Comparison of ENCODE assay signal across 20 mouse cellular contexts in the genomic region with DNA sequence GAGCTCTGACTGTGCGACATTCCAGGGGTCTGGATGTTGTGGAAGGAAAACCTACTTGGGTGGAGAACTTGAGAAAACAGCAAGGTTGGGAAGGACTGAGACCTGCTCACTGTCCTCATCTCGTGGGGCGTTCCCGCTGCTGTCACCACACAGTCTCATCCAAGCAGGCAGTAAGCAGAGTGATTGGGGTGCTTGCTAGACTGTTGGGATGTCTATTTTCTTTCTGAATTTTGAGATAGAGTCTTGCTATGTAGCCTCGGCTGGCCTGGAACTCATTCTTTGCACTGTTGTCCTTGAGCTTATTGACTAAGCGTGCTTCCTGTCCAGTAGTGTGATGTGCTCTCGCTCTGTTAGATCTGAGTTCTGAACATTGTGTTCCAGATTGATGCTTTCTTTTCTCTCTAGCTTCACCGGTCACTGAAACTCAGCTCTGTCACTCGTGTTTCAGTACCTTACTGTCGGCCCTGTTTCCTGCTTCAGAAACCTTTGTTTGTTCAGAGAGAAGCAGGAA. TPM values are rescaled to one million over a fixed set of nuclear protein-coding genes. Genes with fewer than 3 reads are reported as not detected.
DNase-seq lines count a peak whose midpoint lies in the region; ATAC-seq and TF ChIP-seq lines count a peak whose summit lies in the region.
"Had no signal": no experiment of that assay in that cellular context is flagged by ENCODE, and none has a peak within 500 bp of the region (broad histone marks: within the 10 kb centered on the region; RNA-seq: fewer than 3 reads in every experiment).

No protein-coding gene starts in this region.

- 83% methylated on average over 10 of the region's 10 CpGs for WGBS in heart, embryonic 10.5 days
- 87% methylated on average over 10 of the region's 10 CpGs for WGBS in neural tube, embryonic 15.5 days
- WGBS in liver, postnatal 0 days (ENCODE audit: insufficient replicate concordance): 71% methylated on average over 10 of the region's 10 CpGs

- TF ChIP-seq EP300 in liver, postnatal 0 days (IDR thresholded peaks at IDR 0.05; ENCODE audit: low read depth): 0 out of 2 replicates have a peak, but pooled peaks have one; percentile 12

- no peak overlapping the region for H3K27ac ChIP-seq in heart, embryonic 10.5 days
- peak overlapping the region; percentile 44 for H3K27ac ChIP-seq in layer of hippocampus, adult 2 months
- H3K27ac ChIP-seq in neural tube, embryonic 15.5 days (replicated peaks): 0 out of 2 replicates have a peak overlapping the region, but pooled peaks have one; percentile 33
- peak overlapping the region; percentile 81 for H3K27ac ChIP-seq in liver, postnatal 0 days (ENCODE audit: low read depth)
- H3K27ac ChIP-seq: midbrain, embryonic 13.5 days; neural tube, embryonic 12.5 days had no signal

- TF ChIP-seq CTCF in layer of hippocampus, adult 2 months (conservative IDR thresholded peaks at IDR 0.05): no peak
- TF ChIP-seq CTCF in liver, postnatal 0 days (IDR thresholded peaks at IDR 0.05; ENCODE audit: low read depth): no peak

- no peaks in the 10 kb centered on the region for H3K27me3 ChIP-seq in heart, embryonic 10.5 days (ENCODE audit: insufficient read depth, poor library complexity, severe bottlenecking)
- no peaks in the 10 kb centered on the region for H3K27me3 ChIP-seq in neural tube, embryonic 15.5 days (replicated peaks)
- H3K27me3 ChIP-seq in liver, postnatal 0 days (ENCODE audit: insufficient read depth, low read length): no peaks in the 10 kb centered on the region
- H3K27me3 ChIP-seq: hindbrain, embryonic 13.5 days; midbrain, embryonic 13.5 days; neural tube, embryonic 12.5 days had no signal

- no peak overlapping the region for H3K4me2 ChIP-seq in neural tube, embryonic 15.5 days
- H3K4me2 ChIP-seq in liver, postnatal 0 days (ENCODE audit: low read depth, low read length): no peak overlapping the region
- H3K4me2 ChIP-seq: hindbrain, embryonic 13.5 days; midbrain, embryonic 13.5 days; neural tube, embryonic 12.5 days had no signal

- no peak overlapping the region for H3K9ac ChIP-seq in neural tube, embryonic 15.5 days (replicated peaks)
- H3K9ac ChIP-seq in liver, postnatal 0 days (replicated peaks): no peak overlapping the region; the same call in 1 of the 2 replicates
- H3K9ac ChIP-seq: forebrain, postnatal 0 days; hindbrain, embryonic 13.5 days; midbrain, embryonic 13.5 days; neural tube, embryonic 12.5 days had no signal

- no peak for ATAC-seq in neural tube, embryonic 15.5 days (ENCODE audit: low FRiP score)
- peak; percentile 75 for ATAC-seq in liver, postnatal 0 days
- ATAC-seq: forebrain, postnatal 0 days; intestine, postnatal 0 days; midbrain, embryonic 13.5 days had no signal

- no peak overlapping the region for H3K4me3 ChIP-seq in heart, embryonic 10.5 days
- no peak overlapping the region for H3K4me3 ChIP-seq in layer of hippocampus, adult 2 months
- no peak overlapping the region for H3K4me3 ChIP-seq in neural tube, embryonic 15.5 days (replicated peaks)
- H3K4me3 ChIP-seq in liver, postnatal 0 days (ENCODE audit: low read depth, low read length): no peak overlapping the region
- H3K4me3 ChIP-seq: hindbrain, embryonic 13.5 days; midbrain, embryonic 13.5 days; neural tube, embryonic 12.5 days had no signal

- H3K36me3 ChIP-seq in heart, embryonic 10.5 days: peaks cover 48% of the 10 kb centered on the region
- H3K36me3 ChIP-seq in neural tube, embryonic 15.5 days: peaks cover 55% of the 10 kb centered on the region
- H3K36me3 ChIP-seq in liver, postnatal 0 days (replicated peaks; ENCODE audit: insufficient read depth, low read length): peaks cover 59% of the 10 kb centered on the region

- DNase-seq in heart, adult 11 months: peak; percentile 92
- no peak for DNase-seq in heart, embryonic 10.5 days (ENCODE audit: low spot score)
- no peak for DNase-seq in layer of hippocampus, adult 2 months (ENCODE audit: low spot score in 2 of 2)
- DNase-seq in layer of hippocampus, adult 8-10 months (ENCODE audit: low spot score in 2 of 2): no peak
- no peak for DNase-seq in neural tube, embryonic 10.5 days (ENCODE audit: extremely low spot score, low spot score)
- DNase-seq in liver, postnatal 0 days: no peak
- no peak for DNase-seq in embryo, embryonic 9.5 days (ENCODE audit: extremely low spot score)
- DNase-seq: B cell, adult 2 months; cerebellum, adult 11 months; forebrain, postnatal 0 days; gastrocnemius, postnatal 14 days; kidney, postnatal 10 days; lung, adult 2 months; right cerebral cortex, postnatal 4 days; thymus, postnatal 14 days had no signal

- no peaks in the 10 kb centered on the region for H3K9me3 ChIP-seq in heart, embryonic 10.5 days
- no peaks in the 10 kb centered on the region for H3K9me3 ChIP-seq in neural tube, embryonic 15.5 days (replicated peaks)
- no peaks in the 10 kb centered on the region for H3K9me3 ChIP-seq in liver, postnatal 0 days (ENCODE audit: low read length)
- H3K9me3 ChIP-seq: hindbrain, embryonic 13.5 days; midbrain, embryonic 13.5 days; neural tube, embryonic 12.5 days had no signal

- H3K4me1 ChIP-seq in heart, embryonic 10.5 days: peaks cover 13% of the 10 kb centered on the region; the same call in 1 of the 2 replicates
- peaks cover 14% of the 10 kb centered on the region for H3K4me1 ChIP-seq in neural tube, embryonic 15.5 days
- peaks cover 5% of the 10 kb centered on the region; the same call in 1 of the 2 replicates for H3K4me1 ChIP-seq in liver, postnatal 0 days (ENCODE audit: insufficient read depth)

RNA-seq across cellular contexts. Expression of a gene that starts 28.7 kb away (rescaled TPM):
- 16.3 and 21.8 TPM in 2 replicates for polyA plus RNA-seq in heart, embryonic 10.5 days (2016; fragmentation: Nextera tagmentation; extraction: Ambion mirVana)
- total RNA-seq in layer of hippocampus, adult 2 months (2021): 10 to 100 TPM; 21.2 to 22.8 TPM
- 10 to 100 TPM; 22.3 to 24.1 (median 23.5) TPM for total RNA-seq in layer of hippocampus, adult 8-10 months (2022)
- 23.3 and 23.8 TPM in 2 replicates for polyA plus RNA-seq in neural tube, embryonic 15.5 days (2015; fragmentation: Nextera tagmentation; extraction: Ambion mirVana)
- 11.2 and 11.7 TPM in 2 replicates for polyA plus RNA-seq in liver, postnatal 0 days (2015; fragmentation: Nextera tagmentation; extraction: Ambion mirVana)

RNA-seq across cellular contexts. Expression of a gene that starts 36.8 kb away (rescaled TPM):
- polyA plus RNA-seq in heart, embryonic 10.5 days (2016; fragmentation: Nextera tagmentation; extraction: Ambion mirVana): 36.6 and 39.0 TPM in 2 replicates
- 10 to 100 TPM; 49.7 to 54.3 TPM for total RNA-seq in layer of hippocampus, adult 2 months (2021)
- 10 to 100 TPM; 50.3 to 75.0 (median 59.3) TPM for total RNA-seq in layer of hippocampus, adult 8-10 months (2022)
- polyA plus RNA-seq in neural tube, embryonic 15.5 days (2015; fragmentation: Nextera tagmentation; extraction: Ambion mirVana): 23.7 and 29.1 TPM in 2 replicates
- polyA plus RNA-seq in liver, postnatal 0 days (2015; fragmentation: Nextera tagmentation; extraction: Ambion mirVana): 16.8 and 17.7 TPM in 2 replicates

RNA-seq across cellular contexts. Expression of a gene that starts 37.4 kb away (rescaled TPM):
- 2.6 and 4.0 TPM in 2 replicates for polyA plus RNA-seq in heart, embryonic 10.5 days (2016; fragmentation: Nextera tagmentation; extraction: Ambion mirVana)
- 1 to 10 TPM; 2.5 to 5.4 TPM for total RNA-seq in layer of hippocampus, adult 2 months (2021)
- 1 to 10 TPM; 2.8 to 5.2 (median 3.4) TPM for total RNA-seq in layer of hippocampus, adult 8-10 months (2022)
- polyA plus RNA-seq in neural tube, embryonic 15.5 days (2015; fragmentation: Nextera tagmentation; extraction: Ambion mirVana): 8.9 and 9.0 TPM in 2 replicates
- 0.43 and 0.79 TPM in 2 replicates for polyA plus RNA-seq in liver, postnatal 0 days (2015; fragmentation: Nextera tagmentation; extraction: Ambion mirVana)
